Mouse (Mus musculus): ENCODE results near the gene Jmjd6.

The Jmjd6 gene

GRCm38 (mm10) chr11:116822626-116823025 is 20.6 kb downstream of the Jmjd6 start:
- no peak for DNase-seq

DNA sequence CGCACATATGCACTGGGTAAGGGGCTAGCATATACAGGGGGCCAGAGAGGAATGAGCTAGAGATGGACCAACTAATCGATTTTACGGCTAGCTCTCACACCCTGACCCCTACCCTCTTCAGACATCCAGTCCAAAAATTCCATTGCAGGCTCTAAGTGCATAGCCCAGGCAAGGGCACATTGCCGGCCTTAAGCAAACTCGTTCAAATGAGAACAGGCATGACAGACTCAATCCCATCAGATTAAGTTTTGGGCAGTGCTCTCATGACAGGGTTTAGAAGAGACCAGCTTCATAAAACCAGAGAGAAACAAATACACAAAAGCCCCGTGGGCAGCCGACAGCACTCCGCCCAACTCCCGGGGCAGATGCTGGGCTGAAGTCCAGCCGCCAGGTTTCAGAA is 21.0 kb downstream of the Jmjd6 start:
- DNase-seq: no peak

DNA sequence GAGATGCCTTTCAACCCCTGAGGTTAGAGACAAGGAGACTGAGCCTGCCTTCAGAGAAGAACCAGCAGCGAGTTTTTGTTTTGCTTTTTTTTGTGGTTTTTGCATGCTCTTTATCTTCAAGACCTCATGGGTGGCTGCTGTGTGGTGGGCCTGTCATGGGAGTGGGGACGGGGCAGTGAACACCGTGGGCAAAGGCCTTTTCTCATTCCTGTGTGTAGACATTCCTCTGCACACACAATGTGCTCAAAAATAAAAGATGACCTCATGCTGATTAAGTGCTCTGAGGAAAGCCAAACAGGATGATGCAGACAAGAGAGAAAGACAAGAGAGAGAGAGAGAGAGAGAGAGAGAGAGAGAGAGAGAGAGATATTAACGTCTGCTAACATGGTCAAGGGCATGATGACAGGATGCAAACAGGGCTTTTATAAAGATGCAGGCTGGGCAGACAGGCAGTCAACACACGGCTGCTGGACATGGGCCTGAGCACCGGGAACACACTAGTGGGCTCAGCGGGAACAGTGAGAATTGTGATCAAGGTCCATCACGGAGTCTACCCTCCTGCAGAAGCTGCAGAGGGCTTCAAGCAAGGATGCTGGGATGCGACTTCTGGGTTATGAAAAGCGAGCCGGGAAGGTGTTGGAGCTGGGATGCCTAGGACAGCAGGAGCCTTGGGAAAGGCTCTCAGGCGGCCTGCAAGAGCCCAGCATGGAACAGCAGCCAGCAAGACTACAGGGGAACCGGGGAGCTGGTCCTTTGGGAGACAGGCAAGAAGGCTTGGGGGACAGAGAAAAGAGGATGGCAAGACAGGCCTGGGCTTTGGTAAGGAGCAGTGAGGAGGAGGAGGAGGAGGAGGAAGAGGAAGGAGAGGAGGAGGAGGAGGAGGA is 21.9 kb downstream of the Jmjd6 start:
- DNase-seq: no peak

DNA sequence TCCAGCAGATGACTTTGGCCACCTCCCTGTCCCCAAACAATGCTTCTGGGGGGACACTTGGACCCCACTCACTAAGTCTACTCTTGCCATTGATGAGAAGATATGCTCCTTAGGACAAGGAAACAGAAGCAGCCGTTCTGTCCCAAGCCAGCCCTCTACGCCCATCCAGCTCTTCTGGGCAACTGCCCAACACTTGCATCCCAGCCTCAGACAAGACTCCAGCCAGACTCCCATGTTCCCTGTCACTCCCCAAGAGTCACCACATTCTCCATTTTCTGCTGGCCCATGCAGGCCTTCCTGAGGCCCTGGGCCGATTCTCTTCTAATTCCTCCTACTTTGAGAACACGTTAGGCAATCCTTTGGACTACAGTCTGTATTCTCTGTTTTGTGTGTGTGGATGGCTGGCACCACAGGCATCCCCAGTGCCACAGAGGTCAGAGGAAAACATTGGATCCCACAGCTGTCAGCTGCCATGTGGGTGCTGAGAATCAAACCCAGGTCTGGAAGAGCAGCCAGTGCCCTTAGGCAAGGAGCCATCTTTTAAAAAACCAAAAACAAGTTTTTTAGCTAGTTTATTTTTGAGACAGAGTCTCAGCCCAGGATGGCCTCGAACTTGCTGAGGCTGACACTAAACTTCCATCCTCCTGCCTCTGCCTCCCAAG is 23.2 kb downstream of the Jmjd6 start:
- peak; percentile 38 for DNase-seq

GRCm38 (mm10) chr11:116818722-116819121 is 24.5 kb downstream of the Jmjd6 start:
- peak; percentile 40 for DNase-seq

GRCm38 (mm10) chr11:116817567-116817966 is 25.7 kb downstream of the Jmjd6 start:
- no peak for DNase-seq

DNA sequence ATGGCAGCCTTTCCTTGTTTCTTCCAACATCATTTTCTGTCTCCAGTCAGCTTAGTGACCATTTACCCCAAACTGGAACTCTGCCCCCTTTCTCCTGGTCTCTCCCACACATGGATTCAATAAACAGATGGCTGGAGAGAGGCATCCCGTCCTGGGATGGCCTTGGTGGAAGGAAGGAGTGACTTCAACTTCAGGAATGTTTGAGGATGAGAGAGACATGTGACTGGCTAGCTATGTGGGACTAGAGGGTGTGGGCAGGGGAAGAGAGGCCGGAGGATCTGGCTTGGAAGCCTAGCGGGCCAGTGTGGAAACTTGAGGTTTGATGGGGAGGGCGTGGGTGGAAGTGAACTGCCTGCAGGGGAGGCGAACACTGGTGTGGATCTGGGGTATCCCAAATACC is 26.5 kb downstream of the Jmjd6 start:
- peak; percentile 54 for DNase-seq

DNA sequence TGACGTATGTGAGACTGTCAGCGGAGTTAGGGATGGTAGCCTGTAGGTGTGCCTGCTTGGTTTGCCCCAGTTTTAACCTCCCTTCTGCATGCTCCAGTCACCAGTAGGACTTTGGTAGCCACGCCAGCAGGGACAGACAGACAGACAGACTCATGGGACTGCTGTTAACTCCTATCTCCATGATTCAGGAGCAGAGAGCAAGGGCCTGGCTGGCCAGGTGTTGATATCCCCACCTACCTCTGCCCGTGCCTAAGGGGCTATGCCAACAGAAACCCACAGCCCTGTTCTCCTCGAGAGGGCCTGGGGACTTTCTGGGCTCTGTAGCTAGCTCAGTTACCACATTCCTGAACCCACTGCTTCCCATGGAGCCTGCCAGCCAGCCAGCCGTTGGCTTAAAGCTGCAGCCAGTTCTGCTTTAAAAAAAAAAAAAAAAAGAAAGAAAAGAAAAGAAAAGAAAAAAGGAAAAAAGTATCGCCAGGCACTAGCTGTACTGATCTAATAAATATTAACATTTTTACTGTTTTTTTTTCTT is 28.3 kb downstream of the Jmjd6 start:
- DNase-seq: peak; percentile 48

GRCm38 (mm10) chr11:116814076-116814883 is 29.0 kb downstream of the Jmjd6 start:
- peak; percentile 89 for DNase-seq

GRCm38 (mm10) chr11:116813610-116814009 is 29.6 kb downstream of the Jmjd6 start:
- DNase-seq: no peak

GRCm38 (mm10) chr11:116812793-116813529 is 30.3 kb downstream of the Jmjd6 start:
- DNase-seq: peak; percentile 79

DNA sequence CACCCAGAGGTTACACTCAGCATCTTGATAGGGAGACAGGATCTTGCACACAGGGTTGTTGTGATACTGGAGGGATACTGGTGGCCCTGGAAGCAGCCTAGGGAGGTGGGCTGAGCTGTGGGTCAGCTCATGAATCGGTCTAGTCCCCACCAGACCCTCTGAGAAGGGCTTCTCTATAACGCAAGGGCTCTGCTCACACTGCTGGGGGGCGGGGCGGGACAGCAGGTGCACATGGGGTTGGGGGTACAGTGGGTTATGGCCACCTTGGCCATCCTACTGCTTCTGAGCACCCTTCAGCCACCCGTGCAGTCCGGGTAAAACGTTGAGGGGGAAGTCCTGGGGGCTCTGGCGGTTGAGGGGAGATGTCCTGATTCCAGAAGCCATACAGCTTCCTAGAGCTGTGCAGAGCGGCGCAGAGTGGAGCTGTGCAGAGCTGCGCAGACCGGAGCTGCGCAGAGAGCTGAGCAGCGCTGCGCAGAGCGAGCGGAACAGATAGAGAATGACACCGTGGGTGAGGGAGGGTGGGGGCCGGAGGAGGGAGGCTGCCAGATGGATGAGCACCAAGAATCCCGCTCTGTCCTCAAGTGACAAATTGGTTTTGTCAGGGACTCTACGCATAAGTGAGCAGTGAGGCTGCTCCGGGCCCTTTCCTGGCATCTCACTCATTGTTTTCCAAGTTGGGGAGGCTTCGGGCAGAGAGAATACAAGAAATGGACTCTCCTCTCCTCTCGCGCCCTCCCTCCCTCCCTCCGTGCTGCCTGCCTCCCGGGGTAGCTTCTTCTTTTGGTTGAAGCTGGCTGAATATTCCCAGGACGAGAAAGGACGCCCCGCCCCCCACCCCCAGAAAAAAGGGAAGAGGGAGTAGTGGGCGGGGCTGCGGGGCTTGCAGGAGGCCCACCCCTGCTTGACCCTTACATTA is 32.0 kb downstream of the Jmjd6 start:
- DNase-seq: peak; percentile 83

DNA sequence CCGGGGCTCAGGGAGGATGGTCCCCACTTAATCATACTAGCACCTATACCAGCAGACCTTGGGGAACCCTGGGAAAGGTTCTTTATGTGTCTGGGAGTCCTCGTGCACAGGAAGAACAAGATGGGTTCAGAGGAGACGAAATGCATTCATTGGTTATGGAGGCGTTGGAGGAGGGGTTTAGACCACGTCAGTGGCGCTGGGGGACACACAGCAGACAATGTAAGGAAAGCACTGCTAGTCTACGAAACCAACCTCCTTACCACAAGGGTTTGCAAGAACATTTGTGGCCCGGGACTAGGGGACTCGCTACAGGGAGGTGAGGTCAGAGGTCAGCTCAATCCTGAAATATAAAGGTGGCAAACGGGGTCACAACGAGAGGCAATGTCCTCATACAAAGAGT is 32.7 kb downstream of the Jmjd6 start:
- DNase-seq: no peak

DNA sequence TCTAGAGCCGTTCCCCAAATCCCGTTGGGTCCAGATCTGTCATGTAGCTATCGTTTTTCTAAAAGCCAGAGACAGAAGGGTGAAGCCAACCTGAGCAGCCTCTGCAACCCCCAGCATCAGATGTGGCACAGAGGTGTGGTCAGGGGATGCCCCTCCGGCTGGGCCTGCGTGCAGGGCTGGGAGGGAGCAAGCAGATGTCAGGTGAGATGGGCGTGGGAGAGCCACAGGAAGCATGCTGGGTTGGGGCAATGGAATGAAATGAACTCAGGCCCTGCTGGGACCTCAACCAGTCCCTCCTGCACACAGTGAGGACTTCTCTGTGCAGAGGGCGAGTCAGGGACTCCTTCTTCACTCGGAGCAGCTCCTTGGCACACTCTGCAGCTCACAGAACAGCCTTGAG is 33.7 kb downstream of the Jmjd6 start:
- DNase-seq: no peak

- peak; percentile 32 for DNase-seq
These were observed 34.3 kb downstream of the Jmjd6 start for GRCm38 (mm10) chr11:116808811-116809395.

- peak; percentile 93 for DNase-seq
These were observed 35.2 kb downstream of the Jmjd6 start for GRCm38 (mm10) chr11:116807938-116808606.

- DNase-seq: no peak
These were observed 35.7 kb downstream of the Jmjd6 start for GRCm38 (mm10) chr11:116807526-116807925.

- peak; percentile 32 for DNase-seq
These were observed 36.1 kb downstream of the Jmjd6 start for GRCm38 (mm10) chr11:116807116-116807515.

DNA sequence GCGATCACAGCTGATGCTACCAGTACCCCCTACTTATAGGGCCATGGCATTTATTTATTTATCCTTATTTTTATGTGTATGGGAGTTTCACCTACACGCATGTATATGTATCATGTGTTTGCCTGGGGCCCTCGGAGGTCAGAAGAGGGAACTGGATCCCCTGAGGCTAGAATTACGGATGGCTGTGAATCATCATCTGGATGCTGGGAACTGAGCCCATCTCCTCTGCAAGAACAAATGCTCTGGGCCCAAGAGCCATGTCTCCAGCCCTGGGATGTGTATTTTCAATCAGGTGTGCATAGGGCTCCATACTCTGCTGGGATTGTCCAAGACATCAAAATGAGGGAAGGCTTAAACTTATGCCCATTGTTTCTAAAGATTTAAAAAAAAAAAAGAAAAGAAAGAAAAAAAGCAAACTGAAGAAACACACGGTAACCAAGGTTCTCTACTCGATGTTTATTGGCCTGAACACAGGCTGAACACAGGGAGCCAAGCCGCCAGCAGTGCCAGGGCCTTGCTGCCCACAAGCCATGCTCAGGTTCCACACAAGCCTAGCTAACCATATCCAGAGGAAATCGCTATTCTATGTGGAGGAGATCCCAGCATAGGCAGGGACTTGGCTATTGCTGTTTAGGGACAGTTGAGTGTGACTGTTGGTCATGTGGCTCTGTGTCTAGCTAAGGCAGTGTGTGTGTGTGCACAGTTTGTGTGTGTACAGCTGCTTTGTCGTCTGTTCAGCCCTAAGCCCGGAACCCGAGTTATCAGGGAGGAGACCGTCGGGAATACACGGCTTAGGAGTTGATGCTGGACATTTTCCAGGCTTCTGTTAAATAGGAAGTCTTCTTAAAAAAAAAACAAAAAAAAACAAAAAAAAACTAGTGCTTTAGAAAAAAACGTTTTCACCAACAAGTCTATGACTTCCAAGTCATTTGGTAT is 36.8 kb downstream of the Jmjd6 start:
- DNase-seq: peak; percentile 38
